Mouse (Mus musculus) cerebellum, adult 2 months (tissue): ENCODE data around the gene App. TPM values are rescaled to one million over a fixed set of nuclear protein-coding genes. Genes with fewer than 3 reads are reported as not detected.

Experiments used
- DNase-seq, 2 experiments: peaks; one replicate each; pipeline ENCODE4 v3.0.0; 2021
- H3K27ac ChIP-seq: fragments of 200-500 bp; 2 replicates; pipeline ENCODE4 v1.5.1; 2012; ENCODE audit warnings: low read length, control low read depth, inconsistent platforms; ENCODE audit not compliant: insufficient read depth
- H3K27me3 ChIP-seq: fragments of 200-500 bp; 2 replicates; pipeline ENCODE4 v1.6.1; 2012; ENCODE audit warnings: inconsistent platforms, mild to moderate bottlenecking, low read length, moderate library complexity; ENCODE audit not compliant: control insufficient read depth, insufficient read depth
- H3K4me1 ChIP-seq: fragments of 200-500 bp; 2 replicates; pipeline ENCODE4 v1.6.1; 2011; ENCODE audit warnings: low read length; ENCODE audit not compliant: control insufficient read depth, insufficient read depth
- H3K4me3 ChIP-seq: fragments of 200-500 bp; replicated peaks from 2 replicates; pipeline ENCODE3; 2011; ENCODE audit warnings: mild to moderate bottlenecking, low read depth, low read length, control low read depth; ENCODE audit not compliant: insufficient read depth
- CTCF ChIP-seq: fragments of 200-500 bp; IDR thresholded peaks from 2 replicates; pipeline ENCODE4 v1.5.1; 2011; ENCODE audit warnings: low read depth, mild to moderate bottlenecking, control low read depth, low read length, moderate library complexity, borderline replicate concordance; ENCODE audit not compliant: insufficient read depth
- POLR2A ChIP-seq: fragments of 200-500 bp; IDR thresholded peaks from 2 replicates; pipeline ENCODE4 v1.6.1; 2011; ENCODE audit warnings: low read length, control low read depth, borderline replicate concordance; ENCODE audit not compliant: insufficient read depth
- WGBS: fragments of 180-500 bp; shearing (Covaris S2); methylation state at CpG from one replicate; pipeline ENCODE4 v1.1.7; 2018; 5-methylcytosine and 5-hydroxymethylcytosine counted together
- polyA plus RNA-seq: library from polyadenylated mRNA; depleted of rRNA; stranded (reverse); fragments of >200 nt; gene quantifications from 2 replicates; pipeline ENCODE4 v1.2.3, GENCODE M21; 2012

Gene App
- polyA plus RNA-seq, 1 experiment: 1,076 TPM

DNA sequence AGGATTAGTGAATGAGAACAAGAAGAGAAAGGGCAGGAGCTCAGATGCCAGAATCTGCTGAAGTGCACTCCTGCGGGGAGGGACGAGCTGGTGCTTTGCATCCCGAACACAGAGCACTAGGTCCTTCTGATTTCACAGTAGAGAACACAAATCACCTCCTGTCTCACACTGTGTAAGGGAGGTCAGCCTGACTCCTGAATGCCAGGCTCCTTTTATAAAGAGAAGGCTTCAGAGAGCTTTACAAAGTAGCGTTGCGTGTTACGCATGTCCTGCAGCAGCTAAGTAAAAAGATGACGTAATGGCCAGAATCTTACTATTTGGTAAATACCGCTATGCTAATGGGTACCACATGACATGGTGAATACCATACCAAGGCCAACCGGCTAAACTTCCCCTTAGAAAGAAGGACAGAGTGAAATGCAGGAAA is 34.4 kb downstream of the App start:
- peak; percentile 40 to 48 for DNase-seq
- H3K27ac ChIP-seq: no peak overlapping the region; the same call in 1 of the 2 replicates
- TF ChIP-seq CTCF: no peak
- TF ChIP-seq POLR2A: no peak
- H3K27me3 ChIP-seq: no peaks in the 10 kb centered on the region
- no peak overlapping the region for H3K4me3 ChIP-seq
- 17% methylated on average over 9 of the region's 9 CpGs for WGBS
- peaks cover 19% of the 10 kb centered on the region; the same call in 1 of the 2 replicates for H3K4me1 ChIP-seq

DNA sequence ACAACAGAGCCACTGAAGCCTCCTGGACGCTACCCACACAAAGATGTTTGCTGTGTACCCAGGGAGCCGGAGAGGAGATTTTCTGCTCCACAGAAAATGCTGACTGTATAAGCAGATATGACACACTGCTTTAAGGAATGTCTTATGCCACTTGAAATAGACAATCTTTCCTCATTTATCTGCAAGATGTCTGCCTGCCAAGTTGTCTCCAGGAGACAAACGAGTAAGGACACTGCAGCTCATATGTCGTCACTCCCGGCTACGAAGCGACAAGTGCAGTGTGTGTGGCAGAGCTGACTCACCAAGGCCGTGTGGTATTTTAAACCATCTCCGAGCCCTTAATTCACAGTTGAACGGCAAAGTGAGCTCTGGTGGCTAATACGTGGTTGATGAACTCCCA is 36.2 kb downstream of the App start:
- Histone ChIP-seq H3K27me3 (no peaks in the 10 kb centered on the region), H3K27ac (peak overlapping the region; percentile 17), H3K4me1 (peaks cover 14% of the 10 kb centered on the region; the same call in 1 of the 2 replicates), H3K4me3 (no peak overlapping the region)
- peak; percentile 65 to 84 for DNase-seq
- 11% methylated on average over 11 of the region's 11 CpGs for WGBS
- no peak for TF ChIP-seq POLR2A
- no peak for TF ChIP-seq CTCF

DNA sequence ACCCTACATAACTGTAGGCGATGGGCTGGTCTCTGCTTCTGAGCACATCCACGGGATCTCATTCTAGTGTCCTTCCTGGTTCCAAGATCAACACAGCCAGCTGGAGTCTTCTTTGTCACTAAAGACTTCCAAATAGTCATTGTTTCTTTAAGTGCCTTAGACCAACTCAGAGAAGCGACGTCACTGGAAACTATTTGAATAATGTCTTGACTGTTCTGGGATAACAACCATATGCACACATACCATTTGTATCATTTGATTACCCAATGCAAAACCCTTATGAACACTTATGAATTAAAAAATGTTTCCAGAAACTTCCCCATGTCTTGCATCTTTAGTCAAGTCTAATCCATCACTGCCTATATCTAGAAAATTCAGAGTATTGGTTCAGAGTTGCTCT is 37.5 kb downstream of the App start:
- 84% methylated on average over 4 of the region's 4 CpGs for WGBS
- TF ChIP-seq POLR2A (no peak), CTCF (no peak)
- Histone ChIP-seq H3K4me1 (peaks cover 17% of the 10 kb centered on the region; the same call in 1 of the 2 replicates), H3K27me3 (no peaks in the 10 kb centered on the region), H3K4me3 (no peak overlapping the region), H3K27ac (no peak overlapping the region)
- DNase-seq: peak in 1 of 2 experiments; percentile 4

DNA sequence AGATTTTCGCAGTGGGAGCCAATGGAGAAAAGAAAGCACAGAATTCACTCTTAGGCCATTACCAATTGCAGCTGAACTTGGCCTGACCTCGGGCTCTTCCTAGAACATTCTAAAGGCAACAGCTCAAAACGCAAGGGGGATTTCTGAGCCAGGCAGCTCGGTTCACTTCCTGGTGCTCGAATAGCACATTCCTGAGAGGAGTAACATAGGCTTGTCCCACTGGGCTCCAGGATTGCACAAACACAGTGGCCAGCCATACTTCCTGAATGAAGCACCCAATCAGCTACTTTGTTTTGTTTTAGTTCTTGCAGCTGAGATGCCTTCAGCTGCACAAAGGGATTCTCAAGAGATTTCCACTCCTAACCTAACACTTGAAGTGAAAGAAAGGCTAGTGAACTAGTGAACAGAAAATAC is 40.1 kb downstream of the App start:
- Histone ChIP-seq H3K27me3 (no peaks in the 10 kb centered on the region), H3K4me1 (peaks cover 14% of the 10 kb centered on the region; the same call in 1 of the 2 replicates), H3K27ac (no peak overlapping the region), H3K4me3 (no peak overlapping the region)
- peak in 1 of 2 experiments; percentile 7 for DNase-seq
- 62% methylated on average over 5 of the region's 5 CpGs for WGBS
- TF ChIP-seq CTCF: no peak
- no peak for TF ChIP-seq POLR2A

DNA sequence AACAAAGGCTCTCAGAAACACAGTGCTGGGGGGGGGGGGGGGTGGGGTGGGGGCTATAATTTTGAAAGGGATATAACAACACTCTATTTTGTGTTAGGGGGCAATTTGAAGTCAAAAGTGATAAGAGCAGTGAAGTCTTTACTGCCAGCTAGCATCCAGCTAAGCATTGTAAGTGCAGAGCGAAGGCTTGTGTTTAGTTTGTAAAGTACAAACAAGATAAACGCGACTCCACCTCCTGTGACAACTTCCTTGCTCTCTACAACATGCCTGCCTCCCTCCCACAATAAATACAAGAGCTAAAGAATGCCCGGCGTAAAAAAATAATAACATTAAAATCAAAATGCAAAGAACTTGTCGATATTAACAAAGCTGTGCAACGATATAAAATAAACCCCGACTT is 40.5 kb downstream of the App start:
- peak in 1 of 2 experiments; percentile 1 for DNase-seq
- H3K27me3 ChIP-seq: no peaks in the 10 kb centered on the region
- H3K4me1 ChIP-seq: peaks cover 14% of the 10 kb centered on the region; the same call in 1 of the 2 replicates
- H3K27ac ChIP-seq: no peak overlapping the region
- TF ChIP-seq POLR2A: no peak
- TF ChIP-seq CTCF: no peak
- H3K4me3 ChIP-seq: no peak overlapping the region
- WGBS: 92% methylated on average over 8 of the region's 8 CpGs

DNA sequence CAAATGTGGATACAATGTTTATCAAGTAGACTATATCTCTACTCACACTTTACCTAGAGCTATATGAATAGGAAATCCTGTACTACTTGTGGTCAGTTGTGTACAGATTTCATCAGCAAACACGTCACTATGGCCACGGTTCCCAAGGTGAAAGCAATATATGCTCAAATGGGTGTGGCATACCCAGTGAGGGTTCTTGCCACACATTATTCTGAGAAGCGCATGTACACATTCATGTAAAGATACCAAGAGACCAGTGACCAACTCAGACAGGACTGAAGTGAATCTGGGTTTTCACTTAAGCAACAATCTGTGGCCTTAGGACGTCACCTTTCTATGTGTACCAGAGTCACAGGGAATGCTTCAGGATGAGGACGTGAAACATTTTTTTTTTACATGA is 41.4 kb downstream of the App start:
- Histone ChIP-seq H3K4me3 (no peak overlapping the region), H3K27me3 (no peaks in the 10 kb centered on the region), H3K4me1 (peaks cover 9% of the 10 kb centered on the region; the same call in 1 of the 2 replicates), H3K27ac (no peak overlapping the region; the same call in 1 of the 2 replicates)
- TF ChIP-seq POLR2A (no peak), CTCF (no peak)
- DNase-seq: no peak
- 89% methylated on average over 5 of the region's 5 CpGs for WGBS

DNA sequence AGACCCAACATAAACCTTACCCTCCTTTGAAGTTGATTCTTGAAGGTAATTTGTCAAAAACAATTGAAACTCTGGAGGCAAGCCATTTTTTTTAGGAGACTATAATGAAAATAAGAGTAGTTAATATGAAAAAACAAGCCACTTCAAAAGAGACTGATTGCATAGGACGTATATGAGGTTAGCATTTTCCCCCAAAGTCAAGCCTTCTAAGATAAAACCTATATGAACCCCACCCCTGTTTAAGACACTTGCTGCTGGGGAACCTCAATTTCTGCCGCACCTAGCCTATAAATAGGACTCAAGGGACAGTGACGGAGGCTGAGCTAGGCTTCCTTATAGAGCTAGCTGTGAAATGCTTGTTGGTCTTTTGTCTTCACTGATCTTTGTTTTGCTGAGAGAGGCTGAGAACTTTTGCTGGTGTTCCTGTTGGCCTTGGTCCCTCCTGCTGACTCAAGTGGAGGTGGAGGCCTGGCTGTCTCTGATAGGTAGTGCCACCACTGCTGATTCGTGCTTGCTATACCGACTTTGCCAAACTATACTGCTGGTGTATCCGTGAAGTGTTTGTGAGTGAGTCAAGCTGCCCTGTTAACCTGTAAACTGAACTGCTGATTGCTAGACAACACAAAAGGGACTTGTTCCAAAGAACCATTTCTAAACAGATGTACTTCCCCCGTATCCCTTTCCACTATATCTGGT is 42.6 kb downstream of the App start:
- Histone ChIP-seq H3K4me3 (no peak overlapping the region), H3K27me3 (no peaks in the 10 kb centered on the region), H3K4me1 (peaks cover 12% of the 10 kb centered on the region; the same call in 1 of the 2 replicates), H3K27ac (no peak overlapping the region)
- 73% methylated on average over 7 of the region's 7 CpGs for WGBS
- no peak for TF ChIP-seq CTCF
- TF ChIP-seq POLR2A: no peak
- DNase-seq: no peak
